Mouse (Mus musculus) forebrain, embryonic 14.5 days (tissue): Measurements from ENCODE around the gene Fbxo3. TPM values are rescaled to one million over a fixed set of nuclear protein-coding genes. Genes with fewer than 3 reads are reported as not detected.
"Not testable (repeated sequence)": the region's sequence is repeated elsewhere in the genome, so short reads cannot be mapped to it uniquely, and the experiment has no call there.

Experiments
- ATAC-seq: fragments of 200-750 bp; cut with Nextera tagmentation; 2 replicates; pipeline ENCODE4 v1.8.0; 2017; ENCODE audit warnings: mild to moderate bottlenecking, moderate library complexity
- DNase-seq: peaks from one replicate; pipeline ENCODE4 v3.0.0-alpha.2; 2015; ENCODE audit warnings: low spot score
- H3K27ac ChIP-seq: fragments of 300-500 bp; sonication (generic); 2 replicates; pipeline ENCODE4 v1.5.1; 2014; ENCODE audit warnings: low read depth, mild to moderate bottlenecking, control low read depth, low read length, moderate library complexity
- H3K27me3 ChIP-seq: fragments of 300-500 bp; sonication (generic); replicated peaks from 2 replicates; pipeline ENCODE4 v1.6.1; 2014; ENCODE audit warnings: low read length, control low read depth, mixed read lengths; ENCODE audit not compliant: control insufficient read depth, insufficient read depth
- H3K36me3 ChIP-seq: fragments of 300-500 bp; sonication (generic); 2 replicates; pipeline ENCODE4 v1.6.1; 2014; ENCODE audit warnings: low read length, control low read depth; ENCODE audit not compliant: control insufficient read depth, insufficient read depth
- H3K4me1 ChIP-seq: fragments of 300-500 bp; sonication (generic); 2 replicates; pipeline ENCODE4 v1.6.1; 2014; ENCODE audit warnings: antibody characterized with exemption, low read length, control low read depth; ENCODE audit not compliant: control insufficient read depth, insufficient read depth
- H3K4me2 ChIP-seq: fragments of 300-500 bp; sonication (generic); 2 replicates; pipeline ENCODE4 v1.6.1; 2014; ENCODE audit warnings: mild to moderate bottlenecking, control low read depth, low read length
- H3K4me3 ChIP-seq: fragments of 300-500 bp; sonication (generic); 2 replicates; pipeline ENCODE4 v1.5.1; 2014; ENCODE audit warnings: low read depth, low read length, control low read depth
- H3K9ac ChIP-seq: fragments of 300-500 bp; sonication (generic); 2 replicates; pipeline ENCODE4 v1.6.1; 2014; ENCODE audit warnings: mild to moderate bottlenecking, low read length, control low read depth, moderate library complexity
- H3K9me3 ChIP-seq: fragments of 300-500 bp; sonication (generic); replicated peaks from 2 replicates; pipeline ENCODE4 v1.6.1; 2016; ENCODE audit warnings: low read length, control low read depth, mixed read lengths; ENCODE audit not compliant: control insufficient read depth
- WGBS: fragments of 180-500 bp; shearing (Covaris S2); extraction: QIAGEN DNeasy Blood & Tissue Kit; methylation state at CpG from one replicate; pipeline ENCODE4 v1.1.7; 2014; 5-methylcytosine and 5-hydroxymethylcytosine counted together
- polyA plus RNA-seq: library from polyadenylated mRNA; unstranded; fragments of >200 nt; fragmentation: Nextera tagmentation; extraction: Ambion mirVana; gene quantifications from 2 replicates; pipeline ENCODE4 v1.2.1, GENCODE M21; 2014

Fbxo3 gene
- polyA plus RNA-seq, 1 experiment from 2014 or later: 56.5 TPM

DNA sequence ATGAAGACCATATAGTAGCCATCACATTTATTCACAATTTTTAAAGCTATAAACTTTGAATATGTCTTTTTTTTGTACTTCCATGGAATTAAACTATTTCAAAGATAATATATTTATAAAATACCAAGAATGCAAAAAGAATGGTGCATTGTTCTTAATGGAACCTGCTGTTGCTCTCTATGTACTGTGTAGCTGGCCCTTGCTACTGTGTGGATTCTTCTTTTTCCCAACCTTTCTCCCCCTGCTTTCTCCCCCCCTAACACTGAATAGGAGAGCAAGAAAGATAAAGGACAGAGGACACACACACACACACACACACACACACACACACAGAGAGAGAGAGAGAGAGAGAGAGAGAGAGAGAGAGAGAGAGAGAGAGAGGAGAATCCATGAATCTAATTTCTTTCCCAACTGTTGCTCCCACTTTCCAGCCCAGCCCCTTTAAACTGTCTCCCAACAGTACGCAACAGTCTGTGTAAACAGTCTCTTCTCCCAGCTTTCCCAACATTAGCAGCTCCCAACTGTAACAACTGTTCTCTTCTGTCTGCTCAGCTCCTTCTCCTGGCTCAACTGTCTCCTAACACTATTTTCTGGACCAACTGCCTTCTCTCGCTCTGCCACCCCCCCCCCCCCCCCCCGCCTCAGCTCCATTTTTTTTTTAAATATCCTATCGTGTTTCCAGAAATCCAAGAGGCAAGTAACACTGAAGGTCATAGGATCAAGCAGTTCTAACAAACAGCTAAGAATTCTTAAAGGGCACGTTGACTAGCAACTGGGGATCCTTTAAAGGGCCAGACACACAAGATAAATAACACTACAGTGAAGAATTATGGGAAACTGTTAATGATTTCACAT, 16.3 kb downstream of the Fbxo3 start:
- Histone ChIP-seq H3K4me2 (no peak overlapping the region), H3K27ac (no peak overlapping the region), H3K4me1 (no peaks in the 10 kb centered on the region), H3K9me3 (no peaks in the 10 kb centered on the region), H3K9ac (no peak overlapping the region), H3K36me3 (peaks cover 30% of the 10 kb centered on the region), H3K27me3 (no peaks in the 10 kb centered on the region), H3K4me3 (no peak overlapping the region)
- DNase-seq: no peak
- no peak for ATAC-seq
- 72% methylated on average over 5 of the region's 5 CpGs for WGBS

DNA sequence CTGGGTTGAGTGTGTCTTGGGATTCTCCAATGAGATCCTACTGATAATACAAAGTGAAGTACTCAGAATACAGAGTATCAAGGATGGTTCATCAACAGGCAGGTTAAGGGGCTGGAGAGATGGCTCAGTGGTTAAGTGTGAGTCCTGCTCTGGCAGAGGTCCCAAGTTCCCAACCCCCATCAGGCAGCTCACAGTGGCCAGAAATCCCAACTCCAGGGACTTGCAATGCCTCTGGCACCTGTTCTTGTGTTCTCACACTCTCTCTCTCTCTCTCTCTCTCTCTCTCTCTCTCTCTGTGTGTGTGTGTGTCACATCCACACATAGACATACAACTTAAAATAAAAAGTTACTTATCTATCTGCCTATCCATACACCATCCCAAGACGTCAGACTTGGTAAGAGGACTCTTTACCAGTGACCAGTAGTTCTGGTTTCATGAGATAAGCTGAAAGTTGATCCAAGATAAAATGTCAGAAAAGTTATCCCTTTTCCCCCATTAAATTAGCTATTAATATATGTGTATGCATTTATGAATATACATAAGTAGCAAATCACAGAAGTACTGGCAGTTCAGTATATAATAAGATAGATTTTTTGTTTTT, 17.1 kb downstream of the Fbxo3 start:
- Histone ChIP-seq H3K9me3 (no peaks in the 10 kb centered on the region), H3K27ac (no peak overlapping the region), H3K36me3 (peaks cover 30% of the 10 kb centered on the region), H3K4me3 (no peak overlapping the region), H3K4me2 (no peak overlapping the region), H3K4me1 (no peaks in the 10 kb centered on the region), H3K9ac (no peak overlapping the region), H3K27me3 (no peaks in the 10 kb centered on the region)
- ATAC-seq (no peak), DNase-seq (no peak)
- WGBS: 92% methylated on average over 1 of the region's 1 CpGs

DNA sequence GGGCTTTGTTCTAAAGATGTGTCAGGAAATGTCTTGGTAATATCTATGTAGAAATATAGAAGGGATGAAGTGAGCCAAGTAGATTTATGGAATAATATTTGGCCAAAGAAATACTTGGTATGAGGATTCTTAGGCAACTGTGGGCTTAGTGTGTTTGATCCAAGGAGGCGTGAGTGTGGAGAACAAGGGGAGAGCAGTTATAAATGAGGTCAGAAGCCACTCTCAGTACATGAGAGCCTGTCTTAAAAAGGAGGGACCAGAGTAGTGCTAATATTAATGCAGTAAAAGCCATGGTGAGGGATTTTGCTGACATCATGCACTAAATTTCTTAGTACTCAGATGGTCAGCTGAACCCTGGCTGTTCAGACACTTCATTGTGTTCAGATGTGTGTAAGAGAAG, 30.9 kb downstream of the Fbxo3 start:
- WGBS: 91% methylated on average over 1 of the region's 1 CpGs
- H3K36me3 ChIP-seq: peaks cover 33% of the 10 kb centered on the region
- DNase-seq: no peak
- no peaks in the 10 kb centered on the region for H3K4me1 ChIP-seq
- no peak overlapping the region for H3K4me3 ChIP-seq
- no peak for ATAC-seq
- H3K27ac ChIP-seq: no peak overlapping the region
- H3K9ac ChIP-seq: no peak overlapping the region
- no peaks in the 10 kb centered on the region for H3K27me3 ChIP-seq
- H3K9me3 ChIP-seq: no peaks in the 10 kb centered on the region
- no peak overlapping the region for H3K4me2 ChIP-seq

DNA sequence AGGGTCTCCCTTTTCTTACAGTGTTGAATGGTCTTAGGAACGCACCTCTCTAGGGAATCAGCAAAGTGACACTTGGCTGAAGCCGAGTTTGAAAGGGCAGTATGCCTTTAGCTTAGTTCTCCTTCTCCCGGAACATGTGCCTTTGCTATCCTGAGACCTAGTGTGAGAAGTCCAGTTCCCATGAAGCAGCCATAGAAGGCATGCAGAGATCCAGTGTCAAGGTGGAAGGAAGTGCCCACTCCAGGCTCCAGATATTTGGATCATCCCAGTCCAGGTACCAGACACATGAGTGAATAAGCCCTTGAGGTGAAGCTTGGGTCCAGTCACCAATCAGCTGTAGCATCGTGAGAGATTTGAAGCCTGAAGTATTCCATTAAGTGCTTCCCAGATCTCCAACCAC, 31.4 kb downstream of the Fbxo3 start:
- Histone ChIP-seq H3K4me1 (no peaks in the 10 kb centered on the region), H3K27ac (no peak overlapping the region), H3K9ac (no peak overlapping the region), H3K9me3 (no peaks in the 10 kb centered on the region), H3K36me3 (peaks cover 27% of the 10 kb centered on the region), H3K4me2 (no peak overlapping the region), H3K4me3 (no peak overlapping the region), H3K27me3 (no peaks in the 10 kb centered on the region)
- ATAC-seq (no peak), DNase-seq (no peak)
- WGBS: 92% methylated on average over 4 of the region's 4 CpGs

DNA sequence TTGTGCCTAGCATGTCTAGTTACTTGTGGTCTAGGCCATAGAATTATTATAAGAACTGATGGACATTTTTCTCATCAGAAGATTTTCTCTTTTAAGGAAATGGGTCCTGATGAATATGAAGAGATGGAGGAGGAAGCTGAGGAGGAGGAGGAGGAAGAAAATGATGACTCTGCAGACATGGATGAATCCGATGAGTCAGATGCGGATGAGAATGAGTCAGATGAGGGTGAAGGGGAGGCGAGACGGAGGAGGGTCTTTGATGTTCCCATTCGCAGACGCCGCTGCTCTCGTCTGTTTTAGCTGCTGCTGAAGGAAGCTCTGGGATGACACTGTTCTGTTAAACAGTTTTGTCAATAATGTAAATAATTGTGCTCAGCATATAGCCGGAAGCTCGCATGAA, 32.3 kb downstream of the Fbxo3 start:
- 90% methylated on average over 10 of the region's 10 CpGs for WGBS
- Histone ChIP-seq H3K36me3 (peaks cover 21% of the 10 kb centered on the region; the same call in 1 of the 2 replicates), H3K4me2 (no peak overlapping the region), H3K27ac (no peak overlapping the region), H3K9me3 (no peaks in the 10 kb centered on the region), H3K4me1 (no peaks in the 10 kb centered on the region), H3K9ac (no peak overlapping the region), H3K27me3 (no peaks in the 10 kb centered on the region), H3K4me3 (no peak overlapping the region)
- no peak for ATAC-seq
- no peak for DNase-seq

DNA sequence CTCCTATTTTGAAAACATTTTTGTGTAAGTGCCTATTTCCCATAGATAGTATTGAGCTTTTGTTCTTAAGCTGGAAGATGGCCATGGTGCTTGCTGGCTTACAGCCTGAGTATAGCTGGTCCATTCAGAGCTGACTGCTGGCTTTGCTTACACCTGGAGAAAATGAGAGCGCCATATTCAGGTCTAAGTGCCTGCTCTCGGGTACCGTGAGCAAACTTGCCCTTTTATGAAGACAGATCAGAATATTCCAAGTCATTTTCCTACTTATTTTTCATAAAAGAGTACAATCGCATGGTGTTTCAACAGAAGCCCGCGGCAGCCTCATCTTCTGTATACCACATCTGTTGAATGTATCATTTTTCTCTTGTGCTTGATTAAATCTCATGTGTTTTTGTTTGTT, 33.5 kb downstream of the Fbxo3 start:
- DNase-seq: no peak
- peaks cover 14% of the 10 kb centered on the region; the same call in 1 of the 2 replicates for H3K36me3 ChIP-seq
- ATAC-seq: no peak
- no peaks in the 10 kb centered on the region for H3K4me1 ChIP-seq
- no peak overlapping the region for H3K27ac ChIP-seq
- no peak overlapping the region for H3K4me3 ChIP-seq
- no peaks in the 10 kb centered on the region for H3K27me3 ChIP-seq
- no peak overlapping the region for H3K9ac ChIP-seq
- 95% methylated on average over 6 of the region's 6 CpGs for WGBS
- H3K4me2 ChIP-seq: no peak overlapping the region
- no peaks in the 10 kb centered on the region for H3K9me3 ChIP-seq

DNA sequence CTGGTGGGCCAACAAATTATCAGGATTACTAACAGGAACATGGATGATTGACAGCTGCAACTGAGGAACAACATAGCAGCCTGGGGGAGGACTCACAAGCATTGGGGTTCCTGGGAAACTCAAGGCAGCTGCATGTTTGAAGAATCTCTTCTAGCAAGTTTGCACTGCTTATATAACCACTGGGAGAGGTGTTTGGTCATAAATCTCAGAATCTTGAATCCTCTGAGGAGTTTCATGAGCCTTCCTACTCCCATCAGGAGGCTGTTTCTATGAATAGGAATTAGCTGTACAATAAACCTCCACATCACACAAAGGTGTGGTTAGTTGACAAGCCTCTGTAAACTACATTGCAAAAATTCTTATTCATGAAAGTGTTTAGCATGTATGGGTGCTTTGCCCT, 35.1 kb downstream of the Fbxo3 start:
- Histone ChIP-seq H3K27me3 (no peaks in the 10 kb centered on the region), H3K9ac (no peak overlapping the region), H3K4me3 (no peak overlapping the region), H3K9me3 (no peaks in the 10 kb centered on the region), H3K4me2 (no peak overlapping the region), H3K27ac (no peak overlapping the region), H3K4me1 (no peaks in the 10 kb centered on the region), H3K36me3 (peaks cover 14% of the 10 kb centered on the region; the same call in 1 of the 2 replicates)
- ATAC-seq (no peak), DNase-seq (no peak)

DNA sequence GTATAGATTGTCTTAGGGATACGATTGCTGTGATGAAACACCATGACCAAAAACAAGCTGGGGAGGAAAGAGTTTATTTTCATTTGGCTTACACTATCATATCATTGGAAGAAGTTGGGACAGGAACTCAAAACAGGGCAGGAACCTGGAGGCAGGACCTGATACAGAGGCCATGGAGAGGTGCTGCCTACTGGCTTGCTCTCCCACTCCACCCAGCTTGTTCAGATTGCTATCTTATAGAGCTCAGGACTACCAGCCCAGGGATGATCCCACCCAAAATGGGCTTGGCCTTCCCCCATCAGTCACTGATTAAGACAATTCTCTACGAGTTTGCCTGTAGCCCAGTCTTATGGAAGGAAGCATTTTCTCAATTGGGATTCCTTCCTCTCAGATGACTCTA, 36.6 kb downstream of the Fbxo3 start:
- ATAC-seq (no peak), DNase-seq (no peak)
- Histone ChIP-seq H3K27me3 (no peaks in the 10 kb centered on the region), H3K9ac (no peak overlapping the region), H3K4me2 (no peak overlapping the region), H3K4me1 (no peaks in the 10 kb centered on the region), H3K9me3 (no peaks in the 10 kb centered on the region), H3K27ac (no peak overlapping the region), H3K36me3 (peaks cover 12% of the 10 kb centered on the region; the same call in 1 of the 2 replicates), H3K4me3 (no peak overlapping the region)
- 93% methylated on average over 2 of the region's 2 CpGs for WGBS

DNA sequence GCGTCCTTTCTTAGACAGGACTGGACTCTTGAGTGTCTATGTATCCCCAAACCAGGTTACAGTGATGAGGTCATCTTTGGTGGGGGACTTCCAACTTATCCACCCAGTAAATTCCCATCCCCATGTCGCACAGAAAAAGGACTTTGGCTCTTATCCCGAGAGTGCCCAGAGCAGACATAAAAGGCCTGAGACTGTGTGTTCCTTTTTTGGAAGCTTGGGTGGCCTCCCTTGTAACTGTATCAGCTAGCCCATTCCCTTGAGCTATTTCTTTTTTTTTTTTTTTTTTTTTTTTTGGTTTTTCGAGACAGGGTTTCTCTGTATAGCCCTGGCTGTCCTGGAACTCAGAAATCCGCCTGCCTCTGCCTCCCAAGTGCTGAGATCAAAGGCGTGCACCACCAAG, 38.0 kb downstream of the Fbxo3 start, which contains the start of gene Gm10912:
Gene Gm10912 (plus strand): TSS at position 301 of the 400 bp plus-strand sequence.
- 91% methylated on average over 6 of the region's 6 CpGs for WGBS
- not testable (repeated sequence) for ATAC-seq, H3K27me3 ChIP-seq, H3K9ac ChIP-seq, H3K9me3 ChIP-seq, H3K4me2 ChIP-seq, H3K27ac ChIP-seq, DNase-seq, H3K36me3 ChIP-seq, H3K4me1 ChIP-seq, H3K4me3 ChIP-seq
